Mouse (Mus musculus) heart, adult 2 months (tissue): ENCODE measurements at regions not wholly inside any gene's neighbourhood (a gene's known extent, or its start where the extent isn't known, plus 50 kb on each side); places are given as distances from the start of the nearest gene placed in this dataset.

Experiments
- CTCF ChIP-seq: fragments of 200-600 bp; IDR thresholded peaks from 2 replicates; pipeline ENCODE4 v1.8.1; 2022; ENCODE audit warnings: antibody characterized with exemption, mild to moderate bottlenecking, moderate library complexity
- POLR2A ChIP-seq: fragments of 200-500 bp; IDR thresholded peaks from 2 replicates; pipeline ENCODE4 v1.6.1; 2011; ENCODE audit warnings: mild to moderate bottlenecking, low read depth, low read length, control low read depth; ENCODE audit not compliant: insufficient read depth

- TF ChIP-seq CTCF = no peak
- TF ChIP-seq POLR2A = no peak
These were observed 54.3 kb upstream of the Jmy start for GRCm38 (mm10) chr13:93553932-93554331.
